Mouse (Mus musculus): Measurements from ENCODE around the gene Arid5a.

The Arid5a gene

DNA sequence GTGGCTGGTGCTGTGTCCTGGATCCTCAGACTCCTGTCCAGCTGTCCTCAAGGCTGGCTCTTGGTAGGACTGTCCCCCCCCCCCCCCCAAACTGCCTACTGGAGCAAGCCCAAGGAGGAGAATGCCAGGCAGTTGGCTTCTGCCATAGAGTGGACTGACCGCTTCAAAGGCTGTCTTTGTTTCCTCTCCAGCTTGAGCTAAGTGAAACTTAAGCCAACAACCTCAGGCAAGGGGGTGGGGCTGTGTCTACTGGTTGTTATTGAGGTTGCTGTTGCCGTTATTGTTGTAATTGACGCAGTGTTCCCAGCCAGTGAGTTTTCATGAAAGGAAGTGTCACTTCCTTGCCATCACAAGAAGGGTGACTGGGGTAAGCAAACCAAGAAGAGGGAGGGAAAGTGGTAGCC lies 2.0 kb downstream of the Arid5a start:
- in situ Hi-C loops (cut with MboI; ENCODE audit: low pct_unique_long_range_greater_than_20kb in 1 of 2, low sequenced_read_pairs in 2 of 2, unreplicated experiment in 1 of 2) = no loop called here

DNA sequence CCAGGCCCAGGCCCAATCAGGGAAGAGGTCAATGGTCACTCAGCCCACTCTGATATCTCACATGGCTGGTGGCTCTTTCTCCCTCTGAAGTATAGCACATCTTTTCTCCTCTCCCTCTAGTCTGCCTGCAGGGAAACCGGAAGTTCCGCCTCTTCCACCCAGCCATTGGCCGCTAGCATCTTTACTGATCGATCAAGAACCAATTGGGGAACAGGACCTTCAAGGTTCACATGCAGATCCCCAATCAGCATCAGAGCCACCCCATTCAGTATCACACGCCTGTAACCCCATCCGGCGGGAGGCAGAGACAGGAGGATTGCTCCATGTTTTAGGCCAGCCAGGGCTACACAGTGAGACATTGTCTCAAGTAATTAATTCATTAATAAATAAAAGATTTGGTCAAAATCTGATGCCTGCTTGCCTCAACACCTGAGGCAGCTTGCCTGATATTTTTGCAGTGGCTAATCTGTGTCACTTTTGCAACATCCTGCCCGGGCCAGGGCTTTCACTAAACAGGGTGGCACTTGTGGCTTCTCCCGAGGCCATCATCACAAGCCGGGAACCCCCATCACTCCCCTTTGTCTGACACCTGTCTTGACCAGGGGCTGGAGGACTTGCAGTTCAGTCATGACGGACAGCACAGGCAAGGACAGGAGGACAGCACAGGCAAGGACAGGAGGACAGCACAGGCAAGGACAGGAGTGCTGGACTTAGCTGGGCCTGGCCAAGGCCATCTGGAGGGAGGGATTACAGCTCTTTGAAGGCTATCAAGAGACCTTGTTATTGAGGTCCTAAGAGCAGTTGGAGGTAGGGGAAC lies 7.6 kb downstream of the Arid5a start:
- in situ Hi-C loops (cut with MboI; ENCODE audit: low pct_unique_long_range_greater_than_20kb in 1 of 2, low sequenced_read_pairs in 2 of 2, unreplicated experiment in 1 of 2) = no loop called here

GRCm38 (mm10) chr1:36315776-36316100 lies 8.2 kb downstream of the Arid5a start:
- in situ Hi-C loops (cut with MboI; ENCODE audit: low pct_unique_long_range_greater_than_20kb in 1 of 2, low sequenced_read_pairs in 2 of 2, unreplicated experiment in 1 of 2) = no loop called here

- in situ Hi-C loops (cut with MboI; ENCODE audit: low pct_unique_long_range_greater_than_20kb in 1 of 2, low sequenced_read_pairs in 2 of 2, unreplicated experiment in 1 of 2) = no loop called here
Measured at GRCm38 (mm10) chr1:36321164-36321563, 13.6 kb downstream of the Arid5a start.

DNA sequence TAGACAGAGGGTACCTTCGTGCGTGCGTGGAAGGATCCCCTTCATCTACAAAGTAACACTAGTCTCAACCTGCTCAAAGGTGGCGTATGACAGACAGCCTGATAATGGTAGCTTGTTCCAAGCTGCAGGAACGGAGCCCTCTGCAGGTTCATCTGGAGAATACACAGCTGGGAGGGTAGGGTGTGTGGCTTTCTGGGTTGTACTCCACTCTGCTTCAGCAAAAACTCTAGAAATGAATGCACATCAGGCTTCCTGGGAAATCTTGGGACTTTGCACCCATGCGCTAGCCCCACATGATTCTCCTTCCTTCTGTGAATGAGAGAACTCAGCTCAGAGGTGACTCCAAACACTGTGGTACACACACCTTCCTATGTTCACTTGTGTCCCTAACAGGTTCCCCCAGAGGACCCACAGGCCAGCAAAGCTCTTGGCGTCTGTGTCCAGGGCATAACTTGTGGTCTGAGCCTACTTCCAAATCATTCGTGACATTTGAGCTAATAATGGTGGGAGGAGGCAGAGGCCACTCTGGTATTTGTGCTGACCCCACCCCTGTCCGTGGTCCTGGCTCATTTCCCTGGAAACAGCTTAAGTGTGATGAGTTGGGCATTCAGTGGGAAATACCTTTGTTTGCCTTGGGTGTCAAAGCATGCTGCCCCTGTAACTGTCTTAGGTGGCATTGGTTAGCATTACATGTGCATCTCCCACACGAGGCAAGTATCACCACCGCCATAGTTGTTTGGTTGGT lies 14.5 kb downstream of the Arid5a start:
- in situ Hi-C loops (cut with MboI; ENCODE audit: low pct_unique_long_range_greater_than_20kb in 1 of 2, low sequenced_read_pairs in 2 of 2, unreplicated experiment in 1 of 2) = no loop called here

DNA sequence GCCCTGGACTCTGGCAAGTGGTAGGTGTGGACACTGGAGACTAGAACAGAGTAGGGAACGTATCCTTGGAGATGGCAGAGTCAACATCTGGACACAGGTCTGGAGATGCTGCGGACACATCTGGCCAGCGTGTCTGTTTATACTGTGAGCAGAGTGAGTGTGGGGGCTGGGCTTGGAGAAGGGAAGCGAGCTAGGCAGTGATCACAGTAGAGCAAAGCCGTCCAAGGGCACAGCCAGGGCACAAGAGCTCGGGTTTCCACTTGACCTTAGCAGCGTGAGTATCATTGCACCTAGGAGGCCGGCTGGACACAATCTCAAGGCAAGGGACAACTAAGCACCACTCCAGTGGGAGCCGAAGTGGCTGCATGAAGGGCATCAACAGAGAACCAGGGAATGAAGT lies 15.5 kb downstream of the Arid5a start:
- in situ Hi-C loops (cut with MboI; ENCODE audit: low pct_unique_long_range_greater_than_20kb in 1 of 2, low sequenced_read_pairs in 2 of 2, unreplicated experiment in 1 of 2) = no loop called here

GRCm38 (mm10) chr1:36323746-36324448 lies 16.4 kb downstream of the Arid5a start:
- in situ Hi-C loops (cut with MboI; ENCODE audit: low pct_unique_long_range_greater_than_20kb in 1 of 2, low sequenced_read_pairs in 2 of 2, unreplicated experiment in 1 of 2) = no loop called here

GRCm38 (mm10) chr1:36325900-36326321 lies 18.4 kb downstream of the Arid5a start:
- in situ Hi-C loops (cut with MboI; ENCODE audit: low pct_unique_long_range_greater_than_20kb in 1 of 2, low sequenced_read_pairs in 2 of 2, unreplicated experiment in 1 of 2) = no loop called here

DNA sequence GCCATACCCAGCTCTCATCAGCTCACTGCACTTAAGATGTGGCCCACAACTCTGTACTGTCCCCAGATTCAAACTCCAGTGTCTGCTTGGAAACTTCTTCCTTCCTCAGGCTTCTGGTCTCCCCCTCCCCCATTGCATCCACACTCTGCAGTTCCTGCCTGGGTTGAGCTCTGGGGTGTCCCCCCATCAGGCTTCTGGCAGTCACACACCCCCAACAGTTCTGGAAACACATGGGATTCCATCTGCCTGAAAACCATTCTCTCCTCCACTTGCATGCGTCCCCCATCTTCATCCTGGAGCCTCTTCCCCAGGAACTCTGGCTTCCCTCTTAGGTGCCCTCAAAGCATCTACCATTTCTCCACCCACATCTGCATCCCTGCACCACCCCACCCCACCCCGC lies 19.3 kb downstream of the Arid5a start:
- in situ Hi-C loops (cut with MboI; ENCODE audit: low pct_unique_long_range_greater_than_20kb in 1 of 2, low sequenced_read_pairs in 2 of 2, unreplicated experiment in 1 of 2) = no loop called here

GRCm38 (mm10) chr1:36331743-36332142 lies 24.2 kb downstream of the Arid5a start:
- in situ Hi-C loops (cut with MboI; ENCODE audit: low pct_unique_long_range_greater_than_20kb in 1 of 2, low sequenced_read_pairs in 2 of 2, unreplicated experiment in 1 of 2) = no loop called here

GRCm38 (mm10) chr1:36332955-36333887 lies 25.7 kb downstream of the Arid5a start:
- in situ Hi-C loops (cut with MboI; ENCODE audit: low pct_unique_long_range_greater_than_20kb in 1 of 2, low sequenced_read_pairs in 2 of 2, unreplicated experiment in 1 of 2) = no loop called here

DNA sequence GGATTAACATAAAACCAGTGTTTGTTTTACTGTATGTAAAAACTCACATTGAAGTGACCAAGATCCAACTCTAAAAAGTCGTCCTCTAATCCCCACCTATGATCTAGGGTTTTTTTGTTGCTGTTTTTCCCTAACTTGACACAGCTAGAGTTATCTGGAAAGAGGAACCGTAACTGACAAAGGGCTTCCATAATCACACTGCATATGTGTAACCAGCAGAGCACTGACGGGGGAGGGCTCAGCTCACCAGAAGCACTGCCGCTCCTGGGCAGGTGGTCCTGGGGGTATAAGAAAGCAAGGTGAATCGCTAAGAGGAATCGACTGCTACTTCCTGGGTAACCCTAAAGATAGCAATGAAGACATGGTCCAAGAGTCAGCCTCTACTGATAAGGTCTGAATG lies 35.0 kb downstream of the Arid5a start:
- in situ Hi-C loops (cut with MboI; ENCODE audit: low pct_unique_long_range_greater_than_20kb in 1 of 2, low sequenced_read_pairs in 2 of 2, unreplicated experiment in 1 of 2) = no loop called here

DNA sequence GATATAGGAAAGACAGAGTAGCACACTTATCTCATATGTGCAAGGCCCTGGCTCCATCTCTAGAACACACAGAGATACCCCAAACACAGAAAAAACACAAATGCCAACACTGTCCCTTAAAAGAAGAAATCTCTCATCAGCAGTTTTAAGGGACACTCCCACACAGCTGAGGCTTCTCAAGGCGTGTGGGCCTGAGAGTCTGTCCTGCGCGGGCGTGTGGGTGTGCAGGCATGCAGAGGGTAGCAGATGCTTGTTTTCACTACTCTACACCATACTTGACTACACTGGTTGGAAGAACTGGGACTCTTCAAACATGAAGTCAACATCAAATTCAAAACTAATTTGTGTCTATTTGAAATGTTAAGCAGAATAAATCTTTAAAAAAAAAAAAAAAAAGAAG lies 44.8 kb downstream of the Arid5a start:
- in situ Hi-C loops (cut with MboI; ENCODE audit: low pct_unique_long_range_greater_than_20kb in 1 of 2, low sequenced_read_pairs in 2 of 2, unreplicated experiment in 1 of 2) = no loop called here

GRCm38 (mm10) chr1:36356955-36357695 lies 49.6 kb downstream of the Arid5a start:
- in situ Hi-C loops (cut with MboI; ENCODE audit: low pct_unique_long_range_greater_than_20kb in 1 of 2, low sequenced_read_pairs in 2 of 2, unreplicated experiment in 1 of 2) = no loop called here

- in situ Hi-C loops (cut with MboI; ENCODE audit: low pct_unique_long_range_greater_than_20kb in 1 of 2, low sequenced_read_pairs in 2 of 2, unreplicated experiment in 1 of 2) = no loop called here
Measured at GRCm38 (mm10) chr1:36367698-36368097, 60.2 kb downstream of the Arid5a start.

DNA sequence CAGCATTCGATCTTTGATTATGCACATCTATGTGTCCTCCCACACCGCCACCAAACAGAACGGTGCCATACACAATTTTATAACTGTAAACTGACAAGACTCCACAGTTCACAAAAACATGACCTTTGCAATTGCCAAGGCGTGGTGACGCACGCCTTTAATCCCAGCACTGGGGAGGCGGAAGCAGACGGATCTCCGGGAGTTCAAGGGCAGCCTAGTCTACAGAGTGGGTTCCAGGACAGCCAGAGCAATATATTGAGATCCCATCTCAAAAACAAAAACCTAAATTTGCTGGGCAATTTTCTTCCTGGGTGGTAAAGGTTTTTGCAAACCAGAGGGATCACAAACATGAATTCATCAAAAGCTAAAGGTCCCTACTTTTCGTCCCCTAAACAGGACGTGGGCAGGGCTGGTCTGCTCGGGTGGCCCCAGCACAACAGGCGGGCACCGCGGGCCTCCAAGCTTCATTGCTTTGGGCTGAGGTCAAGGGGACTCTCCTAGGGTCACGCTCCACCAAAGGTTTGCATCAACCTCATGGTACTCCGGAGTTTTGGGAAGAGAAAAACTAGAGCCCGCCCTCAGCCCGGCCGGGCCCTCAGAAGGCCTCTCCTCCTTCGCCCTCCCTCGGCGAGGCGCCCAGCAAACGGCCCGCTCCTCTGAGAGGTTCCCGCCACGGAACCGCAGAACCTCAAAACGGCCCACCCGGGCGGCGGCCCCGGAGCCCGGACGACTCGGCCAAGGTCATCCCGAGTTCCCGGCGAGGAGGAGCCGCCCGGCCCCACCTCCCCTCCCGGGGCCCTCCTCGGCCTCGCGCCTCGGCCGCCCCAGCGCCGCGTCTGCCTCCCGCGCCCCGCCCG lies 60.8 kb downstream of the Arid5a start:
- in situ Hi-C loops (cut with MboI; ENCODE audit: low pct_unique_long_range_greater_than_20kb in 1 of 2, low sequenced_read_pairs in 2 of 2, unreplicated experiment in 1 of 2) = no loop called here
